Mouse (Mus musculus): Measurements from ENCODE around the gene 1700001C19Rik.

1700001C19Rik gene

DNA sequence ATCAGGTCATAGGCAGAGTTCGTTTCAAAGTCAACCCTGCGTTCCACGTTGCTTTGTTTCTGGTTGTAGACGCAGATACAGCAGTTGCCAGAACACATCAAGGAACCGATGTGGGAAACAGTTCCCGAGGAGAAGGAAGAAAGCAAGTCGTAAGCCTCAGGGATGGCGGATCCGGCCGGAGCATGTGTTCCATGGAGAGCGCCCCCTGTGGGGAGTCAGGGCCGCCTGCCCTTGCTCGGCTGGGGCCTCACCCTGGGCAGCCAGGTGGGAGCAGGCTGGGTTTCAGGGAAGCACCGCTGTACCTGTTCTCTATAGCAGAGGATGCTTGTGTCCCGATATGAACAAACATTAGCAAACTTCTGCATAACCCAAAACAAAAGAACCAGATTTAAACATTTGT is 59.0 kb downstream of the 1700001C19Rik start:
- in situ Hi-C loops (cut with MboI, MseI) = no loop called here

- in situ Hi-C loops (cut with MboI, MseI) = no loop called here
Observed at GRCm38 (mm10) chr17:47376779-47377280, 60.3 kb downstream of the 1700001C19Rik start.

- in situ Hi-C loops (cut with MboI, MseI) = no loop called here
Observed at GRCm38 (mm10) chr17:47373991-47374390, 63.2 kb downstream of the 1700001C19Rik start.

DNA sequence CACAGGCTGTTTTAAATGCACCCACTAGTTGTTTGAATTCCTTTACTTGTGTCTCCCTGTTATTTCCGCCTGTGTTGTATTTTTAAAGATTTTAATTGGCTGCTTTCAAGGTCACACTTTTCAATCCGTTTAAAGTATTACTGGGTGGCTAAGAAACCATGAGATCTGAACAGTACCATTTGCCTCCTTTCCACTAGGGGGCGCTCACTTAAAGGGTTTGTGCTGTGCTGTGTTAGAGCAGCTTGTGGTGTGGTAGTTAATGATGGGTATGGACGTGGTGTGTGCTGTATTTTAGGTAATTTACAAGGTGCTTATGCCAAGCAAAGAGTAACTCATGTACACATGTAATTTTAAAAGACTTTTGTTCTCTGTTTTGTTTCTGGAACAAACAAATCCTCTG is 65.7 kb downstream of the 1700001C19Rik start:
- in situ Hi-C loops (cut with MboI, MseI) = no loop called here

GRCm38 (mm10) chr17:47369087-47369443 is 68.1 kb downstream of the 1700001C19Rik start:
- in situ Hi-C loops (cut with MboI, MseI) = no loop called here

- in situ Hi-C loops (cut with MboI, MseI) = no loop called here
Observed at GRCm38 (mm10) chr17:47368401-47369086, 68.6 kb downstream of the 1700001C19Rik start, which contains the start of gene Mrps10. Gene Mrps10 (plus strand): TSS chr17:47368887.
